Mouse (Mus musculus) embryo, embryonic 10.5 days (tissue): ENCODE results near the gene Klhl31.

Experiments
- DNase-seq: peaks from one replicate; pipeline ENCODE4 v3.0.0-alpha.2; 2015; ENCODE audit warnings: low spot score

Gene Klhl31

DNA sequence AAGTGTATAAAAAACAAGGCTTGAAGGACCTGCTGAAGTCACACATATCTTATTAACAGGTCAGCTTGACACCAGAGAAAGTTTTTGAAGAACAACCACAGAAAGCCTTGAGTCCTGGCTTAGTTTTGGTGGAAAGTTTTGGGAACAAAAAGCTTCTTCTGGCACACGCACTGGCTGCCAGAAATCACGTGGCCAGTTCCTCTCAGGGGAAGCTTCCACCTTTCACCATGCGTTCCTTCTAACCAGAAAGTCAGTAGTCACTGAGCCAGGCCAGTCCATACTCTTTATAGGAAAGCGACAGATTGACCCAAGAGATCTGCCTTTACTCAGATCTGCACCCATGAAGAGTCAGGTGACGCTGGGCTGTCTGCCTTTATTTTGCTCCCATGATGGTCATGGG lies 12.1 kb upstream of the Klhl31 start:
- no peak for DNase-seq

DNA sequence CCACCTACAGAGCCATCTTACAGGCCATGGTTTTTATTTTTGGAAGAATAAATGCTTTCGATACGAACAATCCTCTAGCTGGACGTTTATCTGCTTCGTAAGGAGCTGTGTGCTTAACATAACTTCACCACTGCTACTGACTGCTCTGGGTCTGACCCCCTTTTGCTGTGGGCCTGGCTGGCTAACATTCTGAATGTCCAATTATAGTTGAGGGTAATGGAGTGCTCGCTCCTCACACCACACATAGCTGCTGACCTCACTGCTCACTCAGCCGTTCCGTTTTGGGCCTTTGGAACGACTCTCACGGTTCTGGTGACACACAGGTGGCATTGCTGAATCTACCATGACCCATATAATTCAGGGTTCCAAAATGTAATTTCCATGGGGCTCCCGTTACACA lies 7.6 kb upstream of the Klhl31 start:
- no peak for DNase-seq

DNA sequence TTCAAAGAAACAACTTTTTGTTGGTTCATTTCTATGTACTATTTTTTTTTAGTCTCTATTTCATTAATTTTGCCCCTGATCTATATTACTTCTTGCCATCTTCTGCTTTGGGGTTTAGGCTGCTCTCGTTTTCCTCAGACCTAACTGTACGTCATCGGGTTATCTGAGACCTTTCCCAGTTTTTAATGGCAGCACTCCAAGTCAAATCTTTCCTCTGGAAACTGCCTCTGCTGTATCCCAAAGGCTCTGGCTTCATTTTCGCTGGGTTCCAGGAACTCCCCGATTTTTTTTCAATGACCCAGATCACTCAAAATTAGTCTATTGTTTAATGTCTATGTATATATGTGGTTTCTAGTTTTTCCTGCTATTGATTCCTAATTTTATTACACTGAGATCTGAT lies 6.6 kb upstream of the Klhl31 start:
- no peak for DNase-seq

DNA sequence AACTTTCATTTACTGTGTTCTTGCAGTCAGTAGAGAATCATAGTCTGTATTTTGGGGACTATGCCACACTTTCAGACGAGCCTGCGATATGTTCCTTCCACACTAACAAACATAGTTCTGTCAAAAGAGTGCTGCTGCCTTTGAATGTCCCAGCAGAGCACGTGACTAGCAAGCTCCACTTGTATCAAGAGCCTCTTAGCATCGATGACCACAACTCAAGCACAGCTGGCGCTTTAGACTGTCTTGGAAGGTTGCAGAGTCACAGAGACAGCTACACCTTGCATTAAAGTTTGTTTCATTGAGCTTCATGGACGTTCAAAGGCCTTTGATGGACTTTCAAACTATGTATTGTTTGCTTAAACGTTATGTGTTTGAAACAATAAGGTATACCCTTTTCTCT lies 5.5 kb upstream of the Klhl31 start:
- no peak for DNase-seq

DNA sequence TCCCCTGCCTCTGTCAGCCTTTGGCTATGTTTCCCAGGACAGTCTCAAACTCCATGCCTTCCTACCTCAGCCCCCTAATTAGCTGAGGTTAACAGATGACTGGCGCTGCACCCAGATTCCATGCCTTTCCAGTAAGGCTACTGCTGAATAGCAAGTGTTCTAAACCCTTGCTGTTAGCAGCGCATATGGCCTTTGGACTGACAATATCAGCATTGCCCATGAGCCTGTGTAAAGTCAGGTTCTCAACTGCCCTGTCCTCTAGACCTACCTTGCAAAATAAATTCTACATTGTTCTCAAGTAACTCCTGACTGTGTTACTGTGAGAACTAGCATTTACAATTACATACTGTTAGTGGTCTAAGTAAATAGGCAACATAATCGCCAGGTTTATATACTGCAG lies 3.9 kb upstream of the Klhl31 start:
- DNase-seq, result no peak

DNA sequence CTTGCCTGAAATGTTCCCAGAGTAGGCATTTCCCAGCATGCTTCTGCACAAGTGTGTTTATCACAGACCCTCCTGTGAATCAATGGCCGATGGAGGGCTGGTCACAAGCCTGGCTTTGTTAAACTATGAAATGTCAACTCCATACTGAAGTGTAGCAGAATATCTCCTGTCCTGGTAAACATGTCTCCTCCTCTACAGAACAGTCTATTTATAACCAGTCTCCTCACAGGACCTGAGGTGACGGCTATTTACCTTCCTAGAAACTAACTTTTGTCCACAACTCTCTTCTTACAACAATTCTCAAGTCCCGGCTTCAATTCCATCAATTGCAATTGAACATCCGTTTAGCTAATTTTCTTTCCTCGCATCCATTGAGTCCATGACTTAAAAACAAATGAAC lies 297 bp upstream of the Klhl31 start:
- DNase-seq, result no peak

DNA sequence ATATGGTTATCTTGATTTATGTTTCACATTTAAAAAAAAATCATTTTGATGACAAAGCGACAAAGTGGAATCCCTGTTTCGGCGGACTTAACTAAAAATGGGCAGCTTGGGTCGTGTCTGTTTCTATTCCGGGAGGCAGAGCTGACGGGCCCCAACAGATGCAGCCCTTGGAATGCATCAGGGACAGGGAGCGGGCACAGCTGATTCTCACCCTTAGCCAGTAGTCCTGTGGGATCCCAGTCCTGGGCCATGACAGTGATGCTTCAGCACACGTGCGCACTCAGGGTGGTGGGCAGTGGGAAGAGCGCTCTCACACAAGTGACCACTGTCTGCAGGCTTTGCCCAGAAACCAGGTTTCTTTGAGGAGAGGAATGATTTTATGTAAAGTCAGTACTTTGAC lies 1.1 kb downstream of the Klhl31 start:
- DNase-seq, result no peak

DNA sequence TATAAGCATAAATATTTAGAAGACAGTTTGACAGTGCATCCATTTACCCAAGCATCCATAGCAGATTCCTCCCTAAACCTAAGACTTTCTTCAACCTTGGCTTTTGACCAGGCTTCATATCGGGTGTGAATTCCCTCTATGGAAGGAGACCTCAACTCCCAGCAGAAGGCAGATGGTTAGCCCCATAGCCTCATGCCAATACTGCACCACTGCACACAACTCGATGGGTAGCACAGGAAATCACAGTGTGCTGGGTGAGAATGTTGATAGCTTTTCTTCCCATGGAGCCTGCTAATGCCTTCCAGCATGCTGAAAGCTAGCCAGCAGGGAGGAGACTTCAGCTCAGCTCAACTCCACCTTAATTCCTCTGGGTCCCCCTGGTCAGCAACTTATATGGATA lies 8.9 kb downstream of the Klhl31 start:
- no peak for DNase-seq

DNA sequence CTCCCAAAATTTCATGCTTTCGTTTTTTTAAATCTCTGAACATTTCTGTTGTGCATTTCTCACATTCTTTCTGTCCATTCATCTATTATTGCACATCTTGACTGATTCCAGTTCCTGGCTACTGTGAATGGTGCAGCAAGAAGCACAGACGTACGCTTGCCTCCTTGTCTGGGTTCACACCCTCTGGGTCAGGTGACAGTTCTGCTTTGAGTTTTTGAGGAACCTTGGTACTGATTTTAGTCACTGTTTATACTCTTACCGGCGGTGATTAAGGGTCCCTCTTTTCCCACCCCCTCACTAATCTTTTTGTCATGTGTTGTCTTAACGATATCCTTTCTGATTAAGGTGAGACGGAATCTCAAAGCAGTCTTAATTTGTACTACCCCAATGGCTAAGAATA lies 15.5 kb downstream of the Klhl31 start:
- DNase-seq, result no peak

DNA sequence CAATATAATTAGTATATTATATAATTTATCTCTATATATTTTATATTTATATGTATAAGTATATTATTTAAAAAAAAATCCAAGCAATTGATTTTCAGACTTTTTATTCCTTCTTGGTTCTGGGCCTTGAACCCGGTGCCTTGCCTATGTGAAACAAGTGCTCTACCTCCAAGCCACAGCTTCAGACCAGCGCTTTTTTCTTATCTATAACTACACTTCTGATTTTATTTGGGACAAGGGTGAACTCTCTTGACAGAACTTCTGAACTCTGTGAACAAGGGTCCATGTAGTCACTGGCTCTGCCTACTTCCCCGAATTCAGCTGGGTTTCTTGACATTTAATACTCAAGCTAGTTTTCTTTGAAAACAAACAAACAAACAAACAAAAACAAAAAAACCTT lies 17.6 kb downstream of the Klhl31 start:
- DNase-seq, result no peak

DNA sequence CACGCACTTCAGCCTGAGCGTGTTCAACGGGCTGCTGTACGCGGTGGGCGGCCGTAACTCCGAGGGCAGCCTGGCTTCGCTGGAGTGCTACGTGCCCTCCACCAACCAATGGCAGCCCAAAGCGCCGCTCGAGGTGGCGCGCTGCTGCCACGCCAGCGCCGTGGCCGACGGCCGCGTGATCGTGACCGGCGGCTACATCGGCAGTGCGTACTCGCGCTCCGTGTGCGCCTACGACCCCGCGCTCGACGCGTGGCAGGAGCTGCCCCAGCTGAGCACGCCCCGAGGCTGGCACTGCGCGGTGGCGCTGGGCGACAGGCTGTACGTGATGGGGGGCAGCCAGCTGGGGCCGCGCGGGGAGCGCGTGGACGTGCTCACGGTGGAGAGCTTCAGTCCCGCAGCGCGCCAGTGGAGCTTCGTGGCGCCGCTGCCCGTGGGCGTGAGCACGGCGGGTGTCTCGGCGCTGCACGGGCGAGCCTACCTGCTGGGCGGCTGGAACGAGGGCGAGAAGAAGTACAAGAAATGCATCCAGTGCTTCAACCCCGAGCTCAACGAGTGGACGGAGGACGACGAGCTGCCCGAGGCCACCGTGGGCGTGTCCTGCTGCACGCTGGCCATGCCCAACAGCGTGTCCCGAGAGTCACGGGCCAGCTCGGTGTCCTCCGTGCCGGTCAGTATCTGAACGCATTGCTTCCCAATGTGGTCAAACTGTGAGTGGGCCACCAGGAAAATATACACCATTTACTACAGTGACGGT lies 19.1 kb downstream of the Klhl31 start:
- DNase-seq, result peak; percentile 64

DNA sequence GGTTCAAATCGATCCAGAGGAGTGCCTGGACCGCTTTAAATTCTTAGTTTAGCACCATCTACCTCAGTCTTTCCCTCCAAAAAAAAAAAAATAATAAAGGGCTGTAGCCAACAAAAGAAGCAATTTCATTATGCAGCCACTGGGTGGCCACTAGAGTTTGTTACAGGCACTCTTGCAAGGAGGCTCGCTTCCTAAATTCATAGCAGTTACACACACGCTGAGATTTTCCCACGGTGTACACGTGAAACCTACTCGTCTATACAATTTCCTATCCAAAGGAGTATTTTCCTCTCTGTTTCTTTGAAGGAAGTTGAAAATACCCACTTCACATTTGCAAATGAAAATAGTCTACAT lies 19.6 kb downstream of the Klhl31 start:
- peak; percentile 88 for DNase-seq

DNA sequence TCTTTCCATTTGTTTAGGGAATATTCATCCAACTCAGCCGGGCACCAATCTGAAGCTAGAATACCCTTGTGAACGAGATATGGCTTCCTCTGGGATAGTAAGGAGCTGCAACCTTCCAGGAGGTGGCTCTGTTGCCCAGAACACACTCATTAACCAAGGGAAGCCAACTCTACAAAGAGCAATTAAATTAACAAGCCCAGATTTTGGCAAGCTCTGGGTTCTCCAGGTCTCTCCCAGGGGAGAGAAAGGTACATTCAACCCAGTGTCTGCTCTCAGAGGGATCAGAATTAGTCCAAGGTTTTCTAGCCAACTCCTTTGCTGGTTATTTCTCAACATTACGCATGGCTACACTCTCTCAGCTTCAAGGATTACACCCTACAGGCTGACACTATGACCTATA lies 26.6 kb downstream of the Klhl31 start:
- no peak for DNase-seq

DNA sequence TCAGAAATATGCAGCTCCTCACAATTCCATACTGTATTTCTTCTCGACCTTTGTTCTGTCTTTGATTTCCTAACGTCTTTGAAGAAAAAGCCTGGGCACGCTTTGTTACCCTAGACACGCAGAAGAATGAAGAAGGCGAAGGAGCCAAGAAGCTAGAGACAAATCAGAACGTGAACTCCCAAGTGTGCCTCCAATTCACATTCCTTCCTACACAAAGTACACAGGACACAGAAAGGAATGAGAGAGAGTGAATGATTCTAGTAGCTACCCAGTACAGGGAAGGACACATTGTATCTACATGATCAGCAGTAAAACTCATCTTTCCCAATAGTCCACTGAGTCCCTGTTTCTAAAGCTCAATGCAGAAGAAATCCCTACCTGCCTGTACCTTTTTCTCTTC lies 33.8 kb downstream of the Klhl31 start:
- no peak for DNase-seq

DNA sequence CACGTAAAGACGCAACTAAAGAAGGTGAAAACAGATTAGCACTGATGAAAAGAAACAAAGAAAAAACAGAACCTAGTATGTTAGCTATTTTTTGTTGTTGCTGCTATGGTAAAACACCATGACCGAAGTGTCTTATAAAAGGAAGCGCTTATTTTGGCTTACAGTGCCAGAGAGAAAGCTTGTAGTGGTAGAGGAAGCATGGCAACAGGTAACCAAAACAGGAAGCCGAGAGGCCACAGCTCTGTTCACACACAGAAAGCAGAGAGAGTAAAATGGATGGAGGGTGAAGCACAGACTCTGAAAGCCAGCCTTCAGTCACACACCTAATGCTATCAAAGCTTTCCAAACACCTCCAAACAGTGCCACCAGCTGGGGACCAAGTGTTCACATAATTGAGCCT lies 34.7 kb downstream of the Klhl31 start:
- no peak for DNase-seq

DNA sequence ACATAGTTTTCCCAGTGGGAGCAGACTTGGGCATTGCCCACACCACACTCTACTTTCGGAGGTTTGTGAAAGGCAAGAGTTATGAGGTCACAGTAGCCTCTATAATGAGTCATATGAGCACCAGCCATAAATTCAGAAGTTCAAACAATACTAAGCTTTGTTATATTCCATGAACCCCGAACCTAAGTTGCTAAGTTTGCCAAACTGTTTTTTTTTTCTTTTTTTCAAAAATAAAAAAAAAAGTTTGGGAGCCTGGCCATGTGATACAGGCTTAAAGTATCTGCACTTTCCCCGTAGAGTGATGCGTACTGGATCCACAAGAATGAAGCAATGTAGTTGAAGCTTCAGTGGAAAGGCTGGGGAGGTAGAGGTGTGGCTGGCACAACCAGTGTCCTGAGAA lies 36.9 kb downstream of the Klhl31 start:
- DNase-seq, result no peak

DNA sequence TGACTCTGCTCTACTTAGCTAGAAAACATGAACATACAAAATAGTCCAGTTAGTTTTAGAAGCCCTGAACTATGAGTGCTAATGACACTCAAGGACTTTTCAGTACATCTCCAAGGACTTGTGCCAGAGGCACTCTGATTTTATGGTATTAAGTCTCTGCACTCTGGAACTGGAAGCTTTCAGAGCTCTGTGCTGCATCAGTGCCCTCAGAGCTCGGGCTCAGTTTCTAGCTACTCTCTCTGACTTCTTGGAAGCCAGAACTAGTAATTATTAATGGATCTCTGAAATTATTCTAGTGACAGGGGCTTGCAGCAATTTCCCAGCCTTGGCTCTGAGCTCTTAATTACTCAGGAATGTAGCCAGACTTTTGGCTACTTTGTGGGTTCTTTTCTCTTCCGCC lies 37.7 kb downstream of the Klhl31 start:
- no peak for DNase-seq

DNA sequence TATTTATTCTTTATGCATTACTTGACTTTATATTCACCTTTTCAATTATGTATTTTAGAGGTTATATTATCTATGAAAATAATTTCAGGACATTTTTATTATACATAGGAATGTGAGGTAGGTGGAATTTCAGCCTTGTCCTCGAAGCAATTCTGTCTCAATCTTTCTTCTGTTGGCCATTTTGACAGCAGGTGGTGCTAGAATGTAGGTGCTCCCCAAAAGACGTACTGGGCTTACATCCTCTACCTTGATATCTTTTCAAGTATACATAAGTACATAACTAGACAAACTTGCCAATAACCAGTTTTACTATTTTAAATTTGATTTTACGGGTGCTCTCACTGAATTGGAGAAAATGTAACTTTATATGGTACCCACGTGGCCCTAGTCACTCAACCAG lies 48.6 kb downstream of the Klhl31 start:
- no peak for DNase-seq

DNA sequence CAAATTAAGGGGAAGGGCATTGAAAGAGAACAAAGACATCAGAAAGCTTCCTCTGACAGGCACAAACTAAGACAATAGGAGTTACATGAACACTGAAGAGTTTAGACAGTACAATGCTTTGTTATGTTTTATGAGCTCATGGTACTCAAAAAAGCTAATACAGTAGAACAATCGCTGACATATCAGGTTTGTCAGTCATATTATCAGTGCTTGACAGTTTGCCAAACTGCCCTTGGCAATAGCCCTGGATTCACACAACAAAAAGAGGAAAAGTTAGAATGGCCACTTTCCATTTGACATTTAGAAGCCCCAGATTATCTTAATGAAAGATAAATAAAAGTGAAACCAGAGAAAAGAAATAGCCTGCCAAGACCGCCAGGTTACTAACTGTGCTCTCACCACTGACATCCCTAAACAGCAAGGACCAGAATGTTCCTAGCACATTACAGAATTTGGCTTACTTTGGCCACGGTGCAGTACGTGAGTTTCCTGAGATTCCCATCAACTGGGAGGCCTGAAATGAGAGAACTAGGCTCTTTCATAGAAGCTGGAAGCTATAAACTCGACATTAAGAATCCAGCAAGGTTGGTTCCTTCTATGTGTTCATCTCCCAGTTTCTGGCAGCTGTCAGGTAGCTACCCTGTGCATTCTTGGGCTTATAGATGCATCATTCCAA lies 49.7 kb downstream of the Klhl31 start:
- DNase-seq, result no peak

DNA sequence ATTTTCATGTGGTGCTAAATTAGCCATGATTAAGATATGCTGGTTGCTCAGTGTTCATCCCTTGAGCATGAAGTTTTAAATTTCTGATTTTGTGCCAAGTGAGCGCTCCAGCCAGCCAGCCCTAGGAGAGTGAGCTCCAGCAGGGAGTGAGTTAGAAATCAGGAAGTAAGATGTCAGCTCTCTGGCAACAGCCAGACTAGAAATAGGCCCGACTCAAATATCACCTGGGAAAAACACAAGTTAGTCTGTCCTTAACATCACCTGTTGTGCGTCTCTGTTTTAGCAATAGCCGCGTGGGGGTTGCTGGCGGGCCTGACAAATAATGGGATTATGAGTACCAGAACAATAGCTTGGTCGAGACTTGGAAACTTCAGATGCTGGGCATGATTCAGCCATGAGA lies 56.4 kb downstream of the Klhl31 start:
- no peak for DNase-seq

DNA sequence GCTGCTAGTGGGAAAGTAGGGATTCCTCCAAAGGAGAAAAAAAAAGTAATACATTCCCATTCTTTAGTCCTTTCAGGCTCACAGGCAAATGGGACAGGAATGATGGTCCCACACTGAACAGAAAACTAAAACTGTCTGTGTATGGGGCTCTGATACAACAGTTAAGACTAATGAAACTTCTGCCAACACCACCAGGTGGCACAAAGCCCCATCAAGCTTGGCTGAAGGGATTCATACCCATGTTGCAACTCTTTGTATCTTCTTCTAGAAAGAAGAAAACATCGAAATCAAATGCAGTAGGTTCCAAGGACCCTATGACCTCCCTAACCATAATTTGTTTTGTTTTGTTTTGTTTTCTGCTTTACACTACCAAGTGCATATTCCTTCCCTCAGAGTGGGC lies 57.1 kb downstream of the Klhl31 start:
- DNase-seq, result no peak

DNA sequence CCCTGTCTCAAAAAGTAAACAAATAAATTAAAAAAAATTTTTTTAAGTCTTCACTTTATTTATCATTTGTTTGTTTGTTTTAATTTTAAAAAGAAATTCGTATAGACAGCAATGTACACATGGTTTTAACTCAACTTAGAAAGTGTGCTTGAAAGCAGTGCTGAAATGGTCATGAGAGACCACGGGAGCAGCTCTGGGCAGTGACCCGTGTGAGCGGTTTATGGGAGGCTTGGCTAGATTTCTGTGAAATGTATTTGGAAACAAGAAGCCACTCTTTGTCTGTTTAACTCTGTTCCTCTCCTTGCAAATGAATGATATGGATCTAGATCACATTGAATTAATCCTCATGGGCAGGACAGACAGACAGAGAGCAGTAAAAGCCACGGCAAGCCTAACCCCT lies 59.3 kb downstream of the Klhl31 start:
- no peak for DNase-seq

DNA sequence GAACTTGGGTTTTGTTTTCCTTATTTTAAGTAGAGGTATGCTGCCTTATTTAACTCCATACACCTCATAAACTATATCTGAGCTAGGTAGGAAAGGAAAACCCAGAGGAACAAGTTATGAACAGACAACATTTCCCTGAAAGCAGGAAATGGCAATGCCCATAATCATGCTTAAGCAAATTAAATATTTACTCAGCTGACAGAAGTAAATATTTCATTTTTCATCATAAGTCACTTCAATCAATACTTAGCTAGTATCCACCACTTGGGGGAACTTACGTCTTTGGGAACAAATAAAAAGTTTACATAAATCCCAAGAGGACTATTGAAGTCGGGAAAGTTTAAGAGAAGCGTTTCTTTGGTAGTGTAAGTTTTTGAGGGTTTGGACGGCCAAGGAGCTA lies 67.2 kb downstream of the Klhl31 start:
- no peak for DNase-seq

DNA sequence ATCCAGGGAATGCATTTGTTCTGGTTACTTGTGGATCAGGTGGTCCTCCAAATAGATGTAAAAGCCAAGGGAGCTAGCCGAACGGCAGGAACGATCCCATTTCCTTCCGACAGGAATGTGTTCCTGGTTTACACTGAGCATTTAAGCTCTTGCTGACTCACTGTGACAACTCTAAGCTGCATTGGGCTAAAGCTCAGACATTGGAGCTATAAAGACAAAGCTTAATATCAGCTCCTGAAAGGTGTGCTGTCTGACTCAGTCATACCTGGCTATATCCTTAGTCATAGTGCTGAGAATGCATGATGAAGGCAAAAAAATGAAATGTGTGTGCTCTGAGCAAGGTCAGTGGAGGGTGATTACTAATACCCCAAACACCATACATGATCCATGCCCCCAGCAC lies 67.8 kb downstream of the Klhl31 start:
- no peak for DNase-seq
